Mouse (Mus musculus) urinary bladder, postnatal 25 days (tissue): ENCODE measurements around the gene Asic2.

ENCODE experiments used
- DNase-seq: peaks from one replicate; pipeline ENCODE4 v3.0.0; 2022; ENCODE audit warnings: low spot score

Gene Asic2

DNA sequence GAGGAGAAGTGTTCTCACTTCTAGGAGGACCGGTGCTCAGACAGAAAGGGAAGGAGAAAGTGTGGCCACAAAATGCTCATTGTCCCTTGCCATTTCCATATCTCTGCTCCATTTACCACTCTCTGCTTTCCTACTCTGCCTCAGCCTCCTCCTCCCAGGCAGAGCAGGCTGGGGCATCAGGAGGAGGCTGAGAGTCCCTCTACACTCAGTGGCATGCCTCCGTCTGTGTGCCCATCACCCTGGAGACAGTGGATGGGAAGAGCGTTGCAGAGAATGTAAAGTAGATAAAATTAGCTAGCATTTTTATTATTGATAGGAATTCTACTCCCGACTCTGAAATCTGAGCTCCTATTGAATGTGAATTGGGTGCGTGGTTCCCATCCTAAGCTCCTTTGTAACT, 984.7 kb downstream of the Asic2 start:
- no peak for DNase-seq

- DNase-seq = peak; percentile 30
These were observed 991.9 kb downstream of the Asic2 start for GRCm38 (mm10) chr11:80976239-80976855.

- no peak for DNase-seq
These were observed 993.6 kb downstream of the Asic2 start for GRCm38 (mm10) chr11:80974616-80975015.

GRCm38 (mm10) chr11:80973976-80974375, 994.3 kb downstream of the Asic2 start:
- no peak for DNase-seq

- no peak for DNase-seq
These were observed 995.0 kb downstream of the Asic2 start for GRCm38 (mm10) chr11:80973273-80973672.

- DNase-seq = no peak
These were observed 1000.7 kb downstream of the Asic2 start for GRCm38 (mm10) chr11:80967544-80967943.

GRCm38 (mm10) chr11:80966040-80966439, 1002.2 kb downstream of the Asic2 start:
- DNase-seq = no peak

DNA sequence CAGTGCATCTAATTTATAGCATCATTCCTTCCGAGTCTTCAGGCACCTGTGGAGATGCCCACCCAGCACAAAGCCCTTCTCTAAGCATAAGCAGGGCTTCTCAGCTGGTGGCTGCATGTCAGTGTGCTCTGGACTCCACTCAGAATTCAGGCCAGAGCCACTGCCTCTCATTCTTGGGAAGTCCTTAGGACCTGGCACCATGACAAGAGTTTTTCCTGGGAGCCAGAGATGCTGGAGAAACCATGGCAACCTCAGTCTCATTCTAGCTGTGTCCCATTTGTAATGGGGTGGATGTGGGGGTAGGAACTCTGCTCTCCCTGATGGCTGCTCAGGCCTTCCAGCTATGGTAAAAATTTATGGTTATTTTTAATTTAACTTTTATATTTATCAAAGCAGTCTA, 1006.9 kb downstream of the Asic2 start:
- no peak for DNase-seq

DNA sequence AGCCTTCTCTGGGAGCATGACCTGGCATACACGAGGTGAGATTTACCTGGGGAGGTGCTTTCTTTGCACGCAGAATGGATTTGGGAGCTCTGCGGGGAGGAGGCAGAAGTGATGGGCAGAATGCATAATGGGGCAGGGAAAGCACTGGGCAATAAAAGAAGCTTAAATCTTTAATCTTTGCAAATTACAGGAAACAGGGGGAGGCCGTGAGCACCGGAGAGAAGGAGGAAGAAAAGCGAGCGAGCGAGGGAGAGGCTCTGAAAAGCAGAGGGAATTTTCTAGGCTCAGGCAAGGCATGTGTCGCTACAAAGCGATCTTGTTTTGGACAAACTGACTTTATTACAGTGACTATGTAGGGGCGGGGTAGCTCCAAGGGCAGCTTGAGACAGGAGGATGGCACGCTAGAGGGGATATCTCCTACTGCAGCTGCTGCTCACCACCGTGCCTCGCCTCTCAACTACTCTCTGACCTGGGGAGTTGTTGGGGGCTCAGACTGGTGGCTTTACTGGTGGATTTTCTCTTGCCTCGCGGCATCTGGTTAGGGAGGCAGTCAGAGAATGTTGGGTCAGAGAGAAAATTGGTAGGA, 1010.1 kb downstream of the Asic2 start:
- no peak for DNase-seq

- no peak for DNase-seq
These were observed 1012.3 kb downstream of the Asic2 start for GRCm38 (mm10) chr11:80955915-80956314.

- no peak for DNase-seq
These were observed 1014.1 kb downstream of the Asic2 start for GRCm38 (mm10) chr11:80954147-80954546.

DNA sequence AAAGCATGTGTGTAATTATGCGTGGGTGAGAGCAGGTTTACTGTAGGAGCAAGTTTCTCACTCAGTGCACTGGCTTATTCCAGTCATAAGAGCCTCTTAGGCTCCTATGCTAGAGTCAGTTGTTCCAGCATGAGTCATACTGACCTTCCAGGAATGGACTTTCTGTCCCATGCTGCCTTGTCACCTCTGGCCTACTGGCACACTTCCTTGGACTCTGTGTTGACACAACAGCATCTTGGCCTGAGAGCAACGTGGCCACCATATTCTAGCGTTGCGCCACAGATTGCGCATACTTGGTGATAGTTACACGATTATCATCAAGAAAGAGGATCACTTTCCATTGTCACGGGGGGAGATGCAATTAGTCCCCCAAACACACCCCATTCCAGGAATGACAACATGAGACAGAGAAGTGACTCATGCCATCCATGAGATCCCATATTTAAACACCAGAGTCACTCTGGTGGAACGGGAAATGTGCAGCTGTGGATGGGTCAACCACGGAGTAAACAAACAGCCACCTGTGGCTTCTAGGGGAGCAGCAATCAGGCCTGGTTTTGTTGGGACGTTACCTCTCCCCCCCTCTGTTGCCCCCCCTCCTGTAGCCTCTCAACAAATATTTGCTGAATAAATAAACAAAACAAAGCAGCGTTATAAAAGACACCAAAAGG, 1019.1 kb downstream of the Asic2 start:
- DNase-seq = no peak

DNA sequence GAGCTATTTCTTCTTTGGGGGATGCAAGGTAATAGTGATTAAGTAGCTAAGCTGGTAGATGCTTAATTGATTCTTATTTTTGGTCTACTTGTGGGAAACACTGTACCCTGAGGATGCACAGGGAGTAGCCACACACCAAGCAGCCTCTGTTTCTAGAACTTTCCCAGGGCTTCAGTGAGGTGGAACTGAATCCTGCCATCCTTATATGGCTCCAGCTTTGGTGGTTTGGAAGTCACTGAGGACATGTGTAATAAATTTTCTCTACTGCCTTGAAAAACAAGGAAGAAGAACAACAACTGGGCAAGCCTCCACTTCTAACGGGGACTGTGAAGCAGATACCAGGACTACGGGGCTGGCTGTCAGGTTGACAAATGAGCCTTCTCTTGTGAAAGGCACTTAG, 1020.2 kb downstream of the Asic2 start:
- DNase-seq = no peak

DNA sequence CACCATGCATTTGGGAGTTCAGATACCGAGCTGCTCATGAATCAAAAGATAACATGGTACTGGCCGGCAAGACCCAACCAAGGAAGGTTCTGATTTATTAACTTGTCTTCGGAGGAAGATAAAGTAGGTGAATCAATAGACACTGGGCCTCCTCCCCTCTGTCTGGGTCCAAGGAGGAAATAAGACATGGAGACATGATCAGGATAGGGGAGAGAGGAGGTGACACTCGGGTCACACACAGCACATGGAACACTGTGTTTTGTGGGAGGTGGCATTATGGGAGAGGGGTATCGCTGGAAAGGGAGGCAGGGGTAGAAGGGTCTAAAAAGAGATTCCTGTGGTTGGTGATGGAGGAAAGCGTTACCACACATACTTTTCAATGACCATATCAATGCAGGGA, 1022.1 kb downstream of the Asic2 start:
- DNase-seq = no peak

DNA sequence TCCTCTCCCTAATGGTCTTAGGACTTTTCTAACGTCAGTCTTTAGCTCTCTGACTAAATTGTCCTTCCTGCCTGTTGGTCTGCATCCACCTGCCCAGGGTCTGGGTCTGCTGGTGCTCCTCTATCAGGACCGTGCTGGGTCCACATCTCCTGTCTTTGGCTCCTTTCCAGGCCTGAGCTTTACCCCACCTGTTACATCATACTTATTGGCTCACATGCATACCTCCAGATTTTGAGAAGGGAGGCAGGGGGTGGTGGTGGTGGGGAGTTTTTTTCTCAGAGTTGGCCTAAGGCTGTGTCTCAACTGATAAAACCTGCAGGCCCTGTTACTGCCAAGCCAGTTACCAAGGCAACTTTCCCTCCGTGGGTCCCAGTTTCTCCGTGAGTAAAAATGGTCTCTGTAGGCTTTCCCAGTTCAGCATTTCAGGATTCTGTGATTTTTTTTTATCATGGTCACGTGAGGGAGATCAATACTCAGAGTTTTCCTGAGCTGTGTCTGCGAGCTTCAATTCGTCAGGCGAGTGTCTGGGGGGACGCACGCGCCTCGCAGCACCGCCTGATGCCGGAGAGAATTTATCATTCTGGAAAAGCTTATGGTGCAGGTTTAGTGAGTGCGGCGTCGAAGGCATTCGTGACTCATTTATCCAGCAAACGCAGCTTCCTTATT, 1044.8 kb downstream of the Asic2 start:
- DNase-seq = no peak

- DNase-seq = no peak
These were observed 1049.9 kb downstream of the Asic2 start for GRCm38 (mm10) chr11:80918332-80918731.

- DNase-seq = no peak
These were observed 1050.6 kb downstream of the Asic2 start for GRCm38 (mm10) chr11:80917688-80918087.

GRCm38 (mm10) chr11:80913408-80914024, 1054.7 kb downstream of the Asic2 start:
- no peak for DNase-seq

DNA sequence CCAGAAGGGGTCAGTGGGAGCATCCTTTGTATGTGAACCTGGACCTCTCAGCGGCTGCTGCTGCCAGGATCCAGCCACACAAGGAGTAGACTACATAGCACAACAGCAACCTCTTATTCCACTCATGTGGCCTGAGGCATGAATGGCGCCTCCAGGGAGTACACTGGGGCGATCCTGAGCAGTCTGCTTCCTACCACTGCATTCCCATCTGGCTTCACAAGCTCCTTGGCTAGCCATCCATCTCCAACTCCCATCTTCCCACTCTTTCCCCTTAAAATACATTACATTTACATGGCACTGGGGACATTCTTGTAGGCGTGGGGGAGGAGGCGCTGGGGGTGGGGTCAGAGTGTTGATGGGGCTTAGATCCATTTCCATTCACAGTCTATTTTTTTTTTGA, 1055.5 kb downstream of the Asic2 start:
- no peak for DNase-seq

GRCm38 (mm10) chr11:80907820-80908219, 1060.4 kb downstream of the Asic2 start:
- no peak for DNase-seq

DNA sequence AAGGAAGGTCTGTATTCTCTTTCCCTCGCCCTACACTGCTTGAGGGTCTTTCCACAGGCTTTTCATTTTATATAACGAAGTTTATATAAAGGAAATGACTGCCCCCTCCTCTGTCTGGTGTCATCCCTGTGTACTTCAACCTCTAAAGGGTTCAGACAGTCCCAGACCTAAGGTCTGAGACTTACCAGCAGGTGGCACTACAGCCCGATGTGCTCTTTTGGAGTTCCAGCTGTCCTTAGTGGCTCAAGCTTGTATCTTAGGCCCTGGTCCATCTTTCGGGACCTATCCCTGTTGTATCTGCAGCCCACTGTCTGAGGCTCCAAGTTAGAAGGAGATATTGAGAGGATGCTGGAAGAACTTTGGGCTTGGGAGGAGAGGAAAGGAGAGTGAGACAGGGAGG, 1061.8 kb downstream of the Asic2 start:
- DNase-seq = peak; percentile 64

GRCm38 (mm10) chr11:80904559-80904958, 1063.7 kb downstream of the Asic2 start:
- no peak for DNase-seq

- DNase-seq = no peak
These were observed 1064.8 kb downstream of the Asic2 start for GRCm38 (mm10) chr11:80903426-80903825.
